ENCODE assay signal across 17 mouse cellular contexts in genomic region chr4:31699296-31699695, GRCm38 (mm10).
"Had no signal": no experiment of that assay in that cellular context is flagged by ENCODE, and none has a peak within 500 bp of the region (broad histone marks: within the 10 kb centered on the region; RNA-seq: fewer than 3 reads in every experiment).

No protein-coding gene starts in this region.

- DNase-seq: kidney, adult 11 months; kidney, adult 9 months; kidney, postnatal 36 days; layer of hippocampus, adult 9-11 months; layer of hippocampus, postnatal 36 days; liver; liver, embryonic 13.5 days; liver, postnatal 0 days; lung, postnatal 14 days; right cerebral cortex, postnatal 4 days; spleen, adult 18-20 months; thymus, postnatal 36 days had no signal

- H3K27ac ChIP-seq: liver, embryonic 13.5 days; lung, embryonic 15.5 days; midbrain, embryonic 15.5 days; neural tube, embryonic 13.5 days; stomach, embryonic 15.5 days had no signal

- H3K9ac ChIP-seq: limb, embryonic 12.5 days; liver, embryonic 13.5 days; liver, postnatal 0 days; lung, embryonic 15.5 days; midbrain, embryonic 15.5 days; neural tube, embryonic 13.5 days; stomach, embryonic 15.5 days had no signal

- H3K4me2 ChIP-seq: limb, embryonic 12.5 days; liver, embryonic 13.5 days; lung, embryonic 15.5 days; midbrain, embryonic 15.5 days; neural tube, embryonic 13.5 days; stomach, embryonic 15.5 days had no signal

- H3K36me3 ChIP-seq: limb, embryonic 12.5 days; liver, embryonic 13.5 days; lung, embryonic 15.5 days; midbrain, embryonic 15.5 days; neural tube, embryonic 13.5 days; stomach, embryonic 15.5 days had no signal

- H3K9me3 ChIP-seq: limb, embryonic 12.5 days; liver, embryonic 13.5 days; lung, embryonic 15.5 days; midbrain, embryonic 15.5 days; neural tube, embryonic 13.5 days; stomach, embryonic 15.5 days had no signal

- H3K4me3 ChIP-seq: limb, embryonic 12.5 days; liver, embryonic 13.5 days; lung, embryonic 15.5 days; midbrain, embryonic 15.5 days; neural tube, embryonic 13.5 days; stomach, embryonic 15.5 days had no signal

- ATAC-seq: liver, postnatal 0 days; midbrain, embryonic 15.5 days had no signal

- H3K27me3 ChIP-seq: limb, embryonic 12.5 days; liver, embryonic 13.5 days; lung, embryonic 15.5 days; midbrain, embryonic 15.5 days; neural tube, embryonic 13.5 days; stomach, embryonic 15.5 days had no signal

- H3K4me1 ChIP-seq: liver, embryonic 13.5 days; lung, embryonic 15.5 days; midbrain, embryonic 15.5 days; stomach, embryonic 15.5 days had no signal
